Mouse (Mus musculus): Measurements from ENCODE around the gene Xpr1. TPM values are rescaled to one million over a fixed set of nuclear protein-coding genes. Genes with fewer than 3 reads are reported as not detected.

Xpr1 gene
- total and polyA plus RNA-seq, 3 experiments = 6.2 to 67.8 (median 12.2) TPM

DNA sequence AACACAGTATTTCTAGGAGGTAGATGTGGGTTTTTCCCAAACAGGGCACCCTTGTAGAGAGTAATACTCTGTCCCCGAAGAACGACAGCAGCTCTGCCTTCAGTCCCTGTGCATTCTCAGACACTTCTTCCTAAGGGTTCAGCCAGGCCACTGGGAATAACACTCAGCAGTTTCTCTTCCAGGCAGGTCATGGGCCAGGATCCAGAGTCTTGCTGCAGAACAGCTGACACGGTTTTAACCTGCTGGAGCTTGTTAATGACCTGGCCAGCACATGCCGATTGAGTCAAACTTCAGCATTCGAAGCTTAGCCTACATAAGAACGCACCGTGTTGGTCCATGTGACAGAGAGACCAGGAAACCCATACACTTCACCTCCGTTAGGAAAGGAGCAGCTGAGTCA is 36.0 kb upstream of the Xpr1 start:
- H3K9me3 ChIP-seq (replicated peaks; ENCODE audit: insufficient read depth, low read length) = no peaks in the 10 kb centered on the region
- H3K9ac ChIP-seq (ENCODE audit: control insufficient read depth, low read depth, low read length, poor library complexity, severe bottlenecking) = no peak overlapping the region
- no peaks in the 10 kb centered on the region for H3K36me3 ChIP-seq (ENCODE audit: control insufficient read depth in 1 of 2, insufficient read depth in 2 of 2, low read length in 2 of 2)
- TF ChIP-seq ETS1 (IDR thresholded peaks at IDR 0.05; ENCODE audit: low read depth, low read length) (no peak), E2F4 (IDR thresholded peaks at IDR 0.05; ENCODE audit: borderline replicate concordance, low read depth, low read length) (no peak), ELF1 (IDR thresholded peaks at IDR 0.05; ENCODE audit: low read depth, low read length) (no peak), USF1 (IDR thresholded peaks at IDR 0.05; ENCODE audit: low read depth, low read length) (no peak), HCFC1 (IDR thresholded peaks at IDR 0.05; ENCODE audit: low read depth, low read length) (no peak), MYC (IDR thresholded peaks at IDR 0.05; ENCODE audit: low read depth, low read length) (no peak), USF2 (IDR thresholded peaks at IDR 0.05; ENCODE audit: borderline replicate concordance in 1 of 2, insufficient read depth in 1 of 2, low read depth in 1 of 2, low read length in 2 of 2) (no peak), GATA1 (IDR thresholded peaks at IDR 0.05; ENCODE audit: low read depth, low read length) (no peak), ZKSCAN1 (IDR thresholded peaks at IDR 0.05; ENCODE audit: low read depth, low read length) (no peak), ZC3H11A (IDR thresholded peaks at IDR 0.05; ENCODE audit: low read depth, low read length) (no peak), BHLHE40 (IDR thresholded peaks at IDR 0.05; ENCODE audit: borderline replicate concordance, low read depth, low read length) (no peak), ZNF384 (IDR thresholded peaks at IDR 0.05; ENCODE audit: low read depth, low read length) (no peak), NELFE (IDR thresholded peaks at IDR 0.05; ENCODE audit: low read depth, low read length) (no peak), RAD21 (IDR thresholded peaks at IDR 0.05; ENCODE audit: low read depth, low read length) (no peak), NRF1 (IDR thresholded peaks at IDR 0.05; ENCODE audit: insufficient read depth, low read depth, low read length, poor library complexity, severe bottlenecking) (no peak)
- no peak for DNase-seq (ENCODE audit: low read depth, low spot score)
- H3K79me2 ChIP-seq (ENCODE audit: control insufficient read depth, insufficient read depth, low read length, poor library complexity) = no peaks in the 10 kb centered on the region
- no peak overlapping the region for H3K4me3 ChIP-seq (ENCODE audit: control insufficient read depth in 1 of 2, insufficient read depth in 1 of 2, low read depth in 2 of 2, low read length in 2 of 2)
- H3K27me3 ChIP-seq (ENCODE audit: control insufficient read depth in 1 of 2, insufficient read depth in 2 of 2, low read length in 2 of 2) = peaks cover 3 to 7% of the 10 kb centered on the region in 2 experiments
- H3K4me1 ChIP-seq (ENCODE audit: control insufficient read depth in 1 of 2, insufficient read depth in 2 of 2, low read length in 2 of 2) = no peaks in the 10 kb centered on the region
- no peak overlapping the region for H3K27ac ChIP-seq (ENCODE audit: control insufficient read depth, low read depth, low read length)

DNA sequence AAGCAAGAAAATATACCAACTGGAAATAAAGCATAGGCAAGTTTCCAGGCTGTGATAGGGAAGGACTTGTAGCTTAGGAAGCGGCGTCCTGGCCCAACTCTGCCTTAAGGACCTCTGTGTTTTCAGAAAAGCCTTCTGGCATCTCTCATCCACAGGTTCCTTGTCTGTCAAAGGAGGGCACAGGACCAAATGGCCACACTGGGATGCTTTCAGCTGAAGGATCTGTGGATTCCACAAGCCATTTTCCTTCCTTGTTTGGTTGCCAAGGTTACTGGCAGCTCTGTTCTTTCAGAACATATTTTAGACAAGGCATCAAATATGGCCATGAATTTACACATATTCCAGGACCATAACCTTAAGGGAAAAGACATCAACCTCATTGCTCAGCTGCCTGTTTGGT is 31.7 kb upstream of the Xpr1 start:
- Histone ChIP-seq H3K9ac (ENCODE audit: control insufficient read depth, low read depth, low read length, poor library complexity, severe bottlenecking) (no peak overlapping the region), H3K4me1 (ENCODE audit: control insufficient read depth in 1 of 2, insufficient read depth in 2 of 2, low read length in 2 of 2) (no peaks in the 10 kb centered on the region), H3K79me2 (ENCODE audit: control insufficient read depth, insufficient read depth, low read length, poor library complexity) (no peaks in the 10 kb centered on the region), H3K27me3 (ENCODE audit: control insufficient read depth in 1 of 2, insufficient read depth in 2 of 2, low read length in 2 of 2) (peaks cover 3 to 7% of the 10 kb centered on the region in 2 experiments), H3K9me3 (replicated peaks; ENCODE audit: insufficient read depth, low read length) (no peaks in the 10 kb centered on the region), H3K4me3 (ENCODE audit: control insufficient read depth in 1 of 2, insufficient read depth in 1 of 2, low read depth in 2 of 2, low read length in 2 of 2) (no peak overlapping the region), H3K27ac (ENCODE audit: control insufficient read depth, low read depth, low read length) (no peak overlapping the region), H3K36me3 (ENCODE audit: control insufficient read depth in 1 of 2, insufficient read depth in 2 of 2, low read length in 2 of 2) (no peaks in the 10 kb centered on the region)
- TF ChIP-seq RCOR1 (IDR thresholded peaks at IDR 0.05; ENCODE audit: low read depth, low read length) = no peak
- TF ChIP-seq ELF1 (IDR thresholded peaks at IDR 0.05; ENCODE audit: low read depth, low read length) = no peak
- TF ChIP-seq ETS1 (IDR thresholded peaks at IDR 0.05; ENCODE audit: low read depth, low read length) = no peak
- TF ChIP-seq SIN3A (IDR thresholded peaks at IDR 0.05; ENCODE audit: low read length) = no peak
- TF ChIP-seq POLR2AphosphoS2 (IDR thresholded peaks at IDR 0.05; ENCODE audit: low read length) = no peak
- no peak for TF ChIP-seq MAZ (IDR thresholded peaks at IDR 0.05; ENCODE audit: low read depth, low read length)
- TF ChIP-seq RAD21 (IDR thresholded peaks at IDR 0.05; ENCODE audit: low read depth, low read length) = no peak
- TF ChIP-seq TBP (IDR thresholded peaks at IDR 0.05; ENCODE audit: low read depth, low read length) = no peak
- no peak for TF ChIP-seq MEF2A (IDR thresholded peaks at IDR 0.05; ENCODE audit: extremely low read depth, insufficient replicate concordance, low read depth, low read length, poor library complexity, severe bottlenecking)
- TF ChIP-seq POLR2AphosphoS5 (IDR thresholded peaks at IDR 0.05; ENCODE audit: borderline replicate concordance, low read depth, low read length) = no peak
- no peak for TF ChIP-seq MYC (IDR thresholded peaks at IDR 0.05; ENCODE audit: low read depth, low read length)
- TF ChIP-seq ZKSCAN1 (IDR thresholded peaks at IDR 0.05; ENCODE audit: low read depth, low read length) = no peak
- DNase-seq (ENCODE audit: low read depth, low spot score) = no peak
